Mouse (Mus musculus) stomach, embryonic 16.5 days (tissue): ENCODE results near the gene 1110032A03Rik. TPM values are rescaled to one million over a fixed set of nuclear protein-coding genes. Genes with fewer than 3 reads are reported as not detected.

Source experiments
- ATAC-seq: fragments of 200-750 bp; cut with Nextera tagmentation; 2 replicates; pipeline ENCODE4 v1.8.0; 2017; ENCODE audit warnings: moderate number of reproducible peaks, moderate TSS enrichment; ENCODE audit not compliant: insufficient read depth, low FRiP score
- H3K27ac ChIP-seq: fragments of 300-500 bp; sonication (generic); 2 replicates; pipeline ENCODE4 v1.5.1; 2014; ENCODE audit warnings: low read length
- H3K27me3 ChIP-seq: fragments of 300-500 bp; sonication (generic); 2 replicates; pipeline ENCODE4 v1.6.1; 2014; ENCODE audit warnings: low read length, control low read depth, mixed read lengths; ENCODE audit not compliant: control insufficient read depth, insufficient read depth
- H3K36me3 ChIP-seq: fragments of 300-500 bp; sonication (generic); 2 replicates; pipeline ENCODE4 v1.6.1; 2014; ENCODE audit warnings: low read length; ENCODE audit not compliant: control insufficient read depth, insufficient read depth
- H3K4me1 ChIP-seq: fragments of 300-500 bp; sonication (generic); 2 replicates; pipeline ENCODE4 v1.6.1; 2014; ENCODE audit warnings: low read length, control low read depth, mixed read lengths; ENCODE audit not compliant: control insufficient read depth, insufficient read depth
- H3K4me2 ChIP-seq: fragments of 300-500 bp; sonication (generic); 2 replicates; pipeline ENCODE4 v1.6.1; 2014; ENCODE audit warnings: low read depth, low read length, mixed read lengths
- H3K4me3 ChIP-seq: fragments of 300-500 bp; sonication (generic); replicated peaks from 2 replicates; pipeline ENCODE4 v1.5.1; 2014; ENCODE audit warnings: mild to moderate bottlenecking, low read length
- H3K9ac ChIP-seq: fragments of 300-500 bp; sonication (generic); 2 replicates; pipeline ENCODE4 v1.6.1; 2014; ENCODE audit warnings: low read length
- H3K9me3 ChIP-seq: fragments of 300-500 bp; sonication (generic); replicated peaks from 2 replicates; pipeline ENCODE4 v1.6.1; 2016; ENCODE audit warnings: low read length, control low read depth; ENCODE audit not compliant: control insufficient read depth
- WGBS: fragments of 180-500 bp; shearing (Covaris S2); extraction: QIAGEN DNeasy Blood & Tissue Kit; methylation state at CpG from one replicate; pipeline ENCODE4 v1.1.7; 2014; 5-methylcytosine and 5-hydroxymethylcytosine counted together
- polyA plus RNA-seq: library from polyadenylated mRNA; unstranded; fragments of >200 nt; fragmentation: Nextera tagmentation; extraction: Ambion mirVana; gene quantifications from 2 replicates; pipeline ENCODE4 v1.2.1, GENCODE M21; 2015

Gene 1110032A03Rik
- polyA plus RNA-seq, 1 experiment from 2014 or later, result 28.5 TPM

GRCm38 (mm10) chr9:50746214-50746677 is 29.1 kb downstream of the 1110032A03Rik start, which contains the start of gene 2310030G06Rik:
TSS of gene 2310030G06Rik (minus strand) at chr9:50746536.
- Histone ChIP-seq H3K4me3 (peak within 1 kb of the TSS; percentile 50), H3K4me1 (no peaks in the 10 kb centered on the region), H3K36me3 (no peaks in the 10 kb centered on the region), H3K27me3 (no peaks in the 10 kb centered on the region), H3K27ac (peak within 1 kb of the TSS; percentile 84), H3K9ac (peak within 1 kb of the TSS; percentile 68), H3K9me3 (no peaks in the 10 kb centered on the region), H3K4me2 (peak within 1 kb of the TSS; percentile 53)
- ATAC-seq, result peak; percentile 71
- 2% methylated on average over 19 of the region's 19 CpGs for WGBS

GRCm38 (mm10) chr9:50745806-50746205 is 29.5 kb downstream of the 1110032A03Rik start:
- Histone ChIP-seq H3K9ac (peak overlapping the region; percentile 68), H3K9me3 (no peaks in the 10 kb centered on the region), H3K4me2 (peak overlapping the region; percentile 53), H3K27ac (peak overlapping the region; percentile 84), H3K36me3 (no peaks in the 10 kb centered on the region), H3K4me3 (peak overlapping the region; percentile 50), H3K4me1 (no peaks in the 10 kb centered on the region), H3K27me3 (no peaks in the 10 kb centered on the region)
- peak; percentile 69 for ATAC-seq
- WGBS, result 10% methylated on average over 7 of the region's 7 CpGs

- Histone ChIP-seq H3K9ac (no peak overlapping the region), H3K4me2 (no peak overlapping the region), H3K9me3 (no peaks in the 10 kb centered on the region), H3K36me3 (no peaks in the 10 kb centered on the region), H3K27me3 (no peaks in the 10 kb centered on the region), H3K4me1 (peaks cover 6% of the 10 kb centered on the region), H3K27ac (no peak overlapping the region), H3K4me3 (no peak overlapping the region)
- WGBS, result 63% methylated on average over 2 of the region's 2 CpGs
- ATAC-seq, result no peak
Measured at GRCm38 (mm10) chr9:50742744-50743143, 32.6 kb downstream of the 1110032A03Rik start.

GRCm38 (mm10) chr9:50742261-50742660 is 33.1 kb downstream of the 1110032A03Rik start:
- no peaks in the 10 kb centered on the region for H3K9me3 ChIP-seq
- H3K4me3 ChIP-seq, result no peak overlapping the region
- H3K27ac ChIP-seq, result no peak overlapping the region
- H3K4me1 ChIP-seq, result peaks cover 6% of the 10 kb centered on the region
- WGBS, result 78% methylated on average over 3 of the region's 3 CpGs
- H3K36me3 ChIP-seq, result no peaks in the 10 kb centered on the region
- ATAC-seq, result no peak
- H3K27me3 ChIP-seq, result no peaks in the 10 kb centered on the region
- no peak overlapping the region for H3K4me2 ChIP-seq
- no peak overlapping the region for H3K9ac ChIP-seq

GRCm38 (mm10) chr9:50740867-50741784 is 34.2 kb downstream of the 1110032A03Rik start:
- Histone ChIP-seq H3K4me2 (no peak overlapping the region), H3K4me3 (no peak overlapping the region), H3K9ac (no peak overlapping the region), H3K4me1 (peaks cover 6% of the 10 kb centered on the region), H3K36me3 (no peaks in the 10 kb centered on the region), H3K27ac (no peak overlapping the region), H3K9me3 (no peaks in the 10 kb centered on the region), H3K27me3 (no peaks in the 10 kb centered on the region)
- WGBS, result 85% methylated on average over 14 of the region's 14 CpGs
- no peak for ATAC-seq

- Histone ChIP-seq H3K27ac (no peak within 1 kb of the TSS), H3K27me3 (no peaks in the 10 kb centered on the region), H3K4me3 (peak within 1 kb of the TSS; percentile 43), H3K4me2 (peak within 1 kb of the TSS; percentile 62), H3K9me3 (no peaks in the 10 kb centered on the region), H3K36me3 (no peaks in the 10 kb centered on the region), H3K9ac (no peak within 1 kb of the TSS), H3K4me1 (peaks cover 6% of the 10 kb centered on the region)
- WGBS, result 10% methylated on average over 36 of the region's 36 CpGs
- peak; percentile 99 for ATAC-seq
Measured at GRCm38 (mm10) chr9:50738914-50739870, 36.1 kb downstream of the 1110032A03Rik start, which contains the start of gene Dixdc1. TSS of gene Dixdc1 (minus strand) at chr9:50739517.

GRCm38 (mm10) chr9:50734989-50735388 is 40.3 kb downstream of the 1110032A03Rik start:
- no peak for ATAC-seq
- H3K9ac ChIP-seq, result no peak overlapping the region
- WGBS, result 2% methylated on average over 9 of the region's 9 CpGs

GRCm38 (mm10) chr9:50732560-50732959 is 42.8 kb downstream of the 1110032A03Rik start:
- ATAC-seq, result no peak
- H3K4me2 ChIP-seq, result no peak overlapping the region
- no peak overlapping the region for H3K9ac ChIP-seq
- no peaks in the 10 kb centered on the region for H3K27me3 ChIP-seq
- WGBS, result 25% methylated on average over 4 of the region's 4 CpGs
- no peaks in the 10 kb centered on the region for H3K9me3 ChIP-seq
- no peaks in the 10 kb centered on the region for H3K36me3 ChIP-seq
- peaks cover under 1% of the 10 kb centered on the region; the same call in 1 of the 2 replicates for H3K4me1 ChIP-seq
- no peak overlapping the region for H3K27ac ChIP-seq
- no peak overlapping the region for H3K4me3 ChIP-seq

More at GRCm38 (mm10) chr9:50734989-50735388, 40.3 kb downstream of the 1110032A03Rik start:
- Histone ChIP-seq H3K9me3 (no peaks in the 10 kb centered on the region), H3K36me3 (no peaks in the 10 kb centered on the region), H3K4me2 (no peak overlapping the region), H3K27ac (no peak overlapping the region), H3K27me3 (no peaks in the 10 kb centered on the region), H3K4me3 (no peak overlapping the region), H3K4me1 (peaks cover 6% of the 10 kb centered on the region)
